Mouse (Mus musculus) lung, adult 2 months (tissue): ENCODE results near the gene D230025D16Rik.

Source experiments
- CTCF ChIP-seq: fragments of 200-500 bp; IDR thresholded peaks from 2 replicates; pipeline ENCODE4 v1.5.1; 2011; ENCODE audit warnings: mild to moderate bottlenecking, low read length, control low read depth; ENCODE audit not compliant: insufficient read depth
- POLR2A ChIP-seq: fragments of 200-500 bp; IDR thresholded peaks from 2 replicates; pipeline ENCODE4 v1.6.1; 2011; ENCODE audit warnings: low read depth, mild to moderate bottlenecking, control low read depth, low read length, borderline replicate concordance; ENCODE audit errors: extremely low read depth

DNA sequence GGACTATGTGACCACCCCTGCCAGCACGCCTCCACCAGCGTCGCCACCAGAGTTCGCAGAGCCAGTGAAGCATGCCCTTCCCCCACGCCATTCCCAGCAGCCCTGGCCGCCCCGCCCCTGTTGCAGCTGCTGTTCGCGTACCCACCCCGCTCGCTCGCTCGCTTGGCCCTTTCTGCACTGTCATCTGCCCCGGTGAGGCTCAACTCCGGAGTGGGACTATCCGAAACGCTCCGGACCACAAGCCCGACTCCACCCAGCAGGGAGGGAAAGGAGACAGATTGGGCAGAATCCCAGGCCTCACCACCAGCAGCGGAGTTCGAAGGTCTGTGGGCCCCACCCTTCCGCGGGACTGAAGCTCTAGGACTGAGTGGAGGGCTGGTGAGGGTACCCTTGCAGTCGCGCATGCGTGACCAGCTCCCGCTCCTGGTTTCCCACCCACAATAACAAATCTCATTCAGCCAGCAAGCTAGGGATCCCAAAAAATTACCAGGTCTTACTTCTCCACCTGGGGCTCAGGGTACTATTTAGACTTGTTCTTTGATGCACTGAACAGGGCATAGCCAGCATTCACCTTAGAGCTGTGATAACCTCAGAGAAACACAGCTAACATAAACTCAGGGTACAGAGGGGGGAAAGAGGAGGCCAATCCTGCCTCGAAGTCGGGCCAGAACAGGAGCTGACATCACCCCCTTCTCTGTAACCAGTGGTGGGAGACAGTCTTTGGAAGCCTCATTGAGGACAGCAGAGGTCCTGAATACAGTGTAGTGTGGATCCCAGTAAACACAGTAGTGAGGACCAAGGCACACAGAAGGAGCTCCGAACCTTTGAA lies 51.6 kb downstream of the D230025D16Rik start:
- no peak for TF ChIP-seq CTCF
- peak; percentile 43; the same call in 1 of the 2 replicates for TF ChIP-seq POLR2A
